Mouse (Mus musculus) naive thymus-derived CD4-positive, alpha-beta T cell, adult 2 months (primary cell): ENCODE data around the gene Zfp786.
"Not testable (repeated sequence)": the region's sequence is repeated elsewhere in the genome, so short reads cannot be mapped to it uniquely, and the experiment has no call there.

Experiments
- DNase-seq: peaks from one replicate; pipeline ENCODE4 v3.0.0-alpha.2; 2011; ENCODE audit warnings: low read depth

Zfp786 gene

GRCm38 (mm10) chr6:47830104-47831078, at the start of gene Zfp786:
Gene Zfp786, minus strand, starts transcription at chr6:47830867.
- peak; percentile 93 for DNase-seq

- DNase-seq: no peak
These were observed 49.5 kb upstream of the Zfp786 start for GRCm38 (mm10) chr6:47880166-47880565.

GRCm38 (mm10) chr6:47879049-47879716, 48.5 kb upstream of the Zfp786 start:
- no peak for DNase-seq

GRCm38 (mm10) chr6:47878593-47878992, 47.9 kb upstream of the Zfp786 start:
- no peak for DNase-seq

GRCm38 (mm10) chr6:47878133-47878514, 47.5 kb upstream of the Zfp786 start:
- DNase-seq: peak; percentile 36

- peak; percentile 74 for DNase-seq
These were observed 46.9 kb upstream of the Zfp786 start for GRCm38 (mm10) chr6:47877461-47878132.

- no peak for DNase-seq
These were observed 46.4 kb upstream of the Zfp786 start, which contains the start of gene Zfp282 for GRCm38 (mm10) chr6:47877058-47877457. Gene Zfp282, plus strand, starts transcription at chr6:47877204.

- DNase-seq: no peak
These were observed 41.6 kb upstream of the Zfp786 start for GRCm38 (mm10) chr6:47872266-47872665.

- DNase-seq: not testable (repeated sequence)
These were observed 27.1 kb upstream of the Zfp786 start for GRCm38 (mm10) chr6:47857729-47858128.

GRCm38 (mm10) chr6:47857241-47857640, 26.6 kb upstream of the Zfp786 start:
- no peak for DNase-seq

- no peak for DNase-seq
These were observed 15.1 kb upstream of the Zfp786 start for GRCm38 (mm10) chr6:47845779-47846178.

- DNase-seq: no peak
These were observed 11.7 kb upstream of the Zfp786 start for GRCm38 (mm10) chr6:47842337-47842736.

- DNase-seq: no peak
These were observed 11.2 kb upstream of the Zfp786 start for GRCm38 (mm10) chr6:47841831-47842230.

- no peak for DNase-seq
These were observed 10.4 kb upstream of the Zfp786 start for GRCm38 (mm10) chr6:47841077-47841476.

GRCm38 (mm10) chr6:47837630-47838029, 7.0 kb upstream of the Zfp786 start:
- DNase-seq: no peak

- DNase-seq: peak; percentile 72
These were observed 5.4 kb upstream of the Zfp786 start for GRCm38 (mm10) chr6:47835984-47836521.

- DNase-seq: peak; percentile 95
These were observed 4.9 kb upstream of the Zfp786 start, which contains the start of gene Zfp398 for GRCm38 (mm10) chr6:47835482-47835983. Gene Zfp398, plus strand, starts transcription at chr6:47835661.

- DNase-seq: no peak
These were observed 1.6 kb upstream of the Zfp786 start for GRCm38 (mm10) chr6:47832220-47832619.

- DNase-seq: peak; percentile 34
These were observed 1.7 kb downstream of the Zfp786 start for GRCm38 (mm10) chr6:47828950-47829349.

- no peak for DNase-seq
These were observed 3.2 kb downstream of the Zfp786 start for GRCm38 (mm10) chr6:47827462-47827861.

GRCm38 (mm10) chr6:47824241-47824640, 6.4 kb downstream of the Zfp786 start:
- no peak for DNase-seq

- DNase-seq: no peak
These were observed 8.9 kb downstream of the Zfp786 start for GRCm38 (mm10) chr6:47821776-47822175.
